Mouse (Mus musculus): ENCODE results near the gene Tcte2. TPM values are rescaled to one million over a fixed set of nuclear protein-coding genes. Genes with fewer than 3 reads are reported as not detected.

Gene Tcte2
- polyA plus RNA-seq, 1 experiment from 2014 or later, result 20.6 TPM

GRCm38 (mm10) chr17:13663386-13664166 lies 98.0 kb downstream of the Tcte2 start:
- no peak for ATAC-seq
- WGBS, result 79% methylated on average over 13 of the region's 13 CpGs

More at GRCm38 (mm10) chr17:13663386-13664166, 98.0 kb downstream of the Tcte2 start:
- H3K36me3 ChIP-seq, result no peaks in the 10 kb centered on the region
- H3K4me3 ChIP-seq (replicated peaks), result no peak overlapping the region
- H3K9ac ChIP-seq (replicated peaks), result no peak overlapping the region
- no peak overlapping the region for H3K27ac ChIP-seq
- no peaks in the 10 kb centered on the region for H3K9me3 ChIP-seq
- H3K4me1 ChIP-seq (replicated peaks), result peaks cover 46% of the 10 kb centered on the region
- no peaks in the 10 kb centered on the region for H3K27me3 ChIP-seq
- H3K4me2 ChIP-seq (replicated peaks), result no peak overlapping the region

Other genes starting within 250 kb of the Tcte2 start
- 158 and 165 TPM in 2 replicates for gene Afdn, start 1.3 kb downstream of the Tcte2 start, polyA plus RNA-seq (2015; fragmentation: Nextera tagmentation; extraction: Ambion mirVana)
- gene Gm7168, start 186.5 kb upstream of the Tcte2 start, polyA plus RNA-seq (2015; fragmentation: Nextera tagmentation; extraction: Ambion mirVana), result not detected in 2 replicates
- gene Gm7356, start 241.9 kb upstream of the Tcte2 start, polyA plus RNA-seq (2015; fragmentation: Nextera tagmentation; extraction: Ambion mirVana), result not detected in 2 replicates

All from midbrain, embryonic 13.5 days (tissue).